Mouse (Mus musculus): Measurements from ENCODE around the gene Eif3b. TPM values are rescaled to one million over a fixed set of nuclear protein-coding genes. Genes with fewer than 3 reads are reported as not detected.

Eif3b gene
- polyA plus RNA-seq, 1 experiment, result 115 TPM

GRCm38 (mm10) chr5:140387816-140388510, 31.2 kb upstream of the Eif3b start:
- TF ChIP-seq GATA1 (IDR thresholded peaks at IDR 0.05; ENCODE audit: low read length), result no peak

- TF ChIP-seq GATA1 (IDR thresholded peaks at IDR 0.05; ENCODE audit: low read length), result no peak
Observed at GRCm38 (mm10) chr5:140388588-140389576, 30.2 kb upstream of the Eif3b start, which contains the start of gene Snx8. Gene Snx8, minus strand, starts transcription at chr5:140389262.

- no peak for TF ChIP-seq GATA1 (IDR thresholded peaks at IDR 0.05; ENCODE audit: low read length)
Observed at GRCm38 (mm10) chr5:140389647-140390046, 29.5 kb upstream of the Eif3b start.

- TF ChIP-seq GATA1 (IDR thresholded peaks at IDR 0.05; ENCODE audit: low read length), result no peak
Observed at GRCm38 (mm10) chr5:140391435-140391834, 27.7 kb upstream of the Eif3b start.

GRCm38 (mm10) chr5:140391981-140392380, 27.1 kb upstream of the Eif3b start:
- TF ChIP-seq GATA1 (IDR thresholded peaks at IDR 0.05; ENCODE audit: low read length), result no peak

- no peak for TF ChIP-seq GATA1 (IDR thresholded peaks at IDR 0.05; ENCODE audit: low read length)
Observed at GRCm38 (mm10) chr5:140392701-140393100, 26.4 kb upstream of the Eif3b start.

- TF ChIP-seq GATA1 (IDR thresholded peaks at IDR 0.05; ENCODE audit: low read length), result no peak
Observed at GRCm38 (mm10) chr5:140396166-140396940, 22.8 kb upstream of the Eif3b start.

GRCm38 (mm10) chr5:140402640-140403270, 16.4 kb upstream of the Eif3b start:
- no peak for TF ChIP-seq GATA1 (IDR thresholded peaks at IDR 0.05; ENCODE audit: low read length)

GRCm38 (mm10) chr5:140405126-140405525, 14.0 kb upstream of the Eif3b start:
- TF ChIP-seq GATA1 (IDR thresholded peaks at IDR 0.05; ENCODE audit: low read length), result no peak

GRCm38 (mm10) chr5:140406666-140407065, 12.5 kb upstream of the Eif3b start:
- no peak for TF ChIP-seq GATA1 (IDR thresholded peaks at IDR 0.05; ENCODE audit: low read length)

- no peak for TF ChIP-seq GATA1 (IDR thresholded peaks at IDR 0.05; ENCODE audit: low read length)
Observed at GRCm38 (mm10) chr5:140408801-140409200, 10.3 kb upstream of the Eif3b start.

GRCm38 (mm10) chr5:140411339-140411738, 7.8 kb upstream of the Eif3b start:
- no peak for TF ChIP-seq GATA1 (IDR thresholded peaks at IDR 0.05; ENCODE audit: low read length)

- no peak for TF ChIP-seq GATA1 (IDR thresholded peaks at IDR 0.05; ENCODE audit: low read length)
Observed at GRCm38 (mm10) chr5:140414647-140415046, 4.5 kb upstream of the Eif3b start.

- no peak for TF ChIP-seq GATA1 (IDR thresholded peaks at IDR 0.05; ENCODE audit: low read length)
Observed at GRCm38 (mm10) chr5:140418106-140418488, 1.0 kb upstream of the Eif3b start.

GRCm38 (mm10) chr5:140419442-140420080, 433 bp downstream of the Eif3b start:
- TF ChIP-seq GATA1 (IDR thresholded peaks at IDR 0.05; ENCODE audit: low read length), result no peak

Data from G1E-ER4 (cell line).